Mouse (Mus musculus) layer of hippocampus, adult 8-10 months (tissue): ENCODE results near the gene Syvn1. TPM values are rescaled to one million over a fixed set of nuclear protein-coding genes. Genes with fewer than 3 reads are reported as not detected.

Experiments
- DNase-seq, 2 experiments: peaks; one replicate each; pipeline ENCODE4 v3.0.0; 2022; ENCODE audit warnings: low spot score in 2 of 2
- total RNA-seq, 4 experiments: library from RNA; stranded (reverse); gene quantifications; 2 replicates each; pipeline ENCODE4 v1.2.4; 2022

Syvn1 gene
- 10 to 100 TPM; 40.4 to 48.8 (median 43.7) TPM for total RNA-seq

- peak; percentile 89 to 92 for DNase-seq
Measured at GRCm38 (mm10) chr19:6046294-6047153, at the start of gene Syvn1. TSS of gene Syvn1 (plus strand) at chr19:6046576.

- no peak for DNase-seq
Measured at GRCm38 (mm10) chr19:5998180-5998579, 48.2 kb upstream of the Syvn1 start.

- DNase-seq: no peak
Measured at GRCm38 (mm10) chr19:5999969-6000368, 46.4 kb upstream of the Syvn1 start.

GRCm38 (mm10) chr19:6005541-6005940, 40.8 kb upstream of the Syvn1 start:
- DNase-seq: no peak

GRCm38 (mm10) chr19:6007013-6007412, 39.4 kb upstream of the Syvn1 start:
- DNase-seq: no peak

GRCm38 (mm10) chr19:6009137-6009536, 37.2 kb upstream of the Syvn1 start:
- no peak for DNase-seq

- no peak for DNase-seq
Measured at GRCm38 (mm10) chr19:6013691-6014090, 32.7 kb upstream of the Syvn1 start.

- DNase-seq: no peak
Measured at GRCm38 (mm10) chr19:6014991-6015510, 31.3 kb upstream of the Syvn1 start.

GRCm38 (mm10) chr19:6015511-6016315, 30.7 kb upstream of the Syvn1 start, which contains the start of gene Capn1:
TSS of gene Capn1 (minus strand) at chr19:6015897.
- peak; percentile 27 to 57 for DNase-seq

GRCm38 (mm10) chr19:6016532-6016931, 29.8 kb upstream of the Syvn1 start:
- DNase-seq: no peak

GRCm38 (mm10) chr19:6018142-6019089, 28.0 kb upstream of the Syvn1 start:
- DNase-seq: peak; percentile 72 to 88

GRCm38 (mm10) chr19:6020276-6020675, 26.1 kb upstream of the Syvn1 start:
- no peak for DNase-seq

- no peak for DNase-seq
Measured at GRCm38 (mm10) chr19:6023059-6023458, 23.3 kb upstream of the Syvn1 start.

GRCm38 (mm10) chr19:6023930-6024329, 22.4 kb upstream of the Syvn1 start:
- no peak for DNase-seq

GRCm38 (mm10) chr19:6028991-6029390, 17.4 kb upstream of the Syvn1 start:
- no peak for DNase-seq

GRCm38 (mm10) chr19:6029426-6029825, 16.9 kb upstream of the Syvn1 start:
- DNase-seq: no peak

- no peak for DNase-seq
Measured at GRCm38 (mm10) chr19:6030520-6031280, 15.7 kb upstream of the Syvn1 start.

- no peak for DNase-seq
Measured at GRCm38 (mm10) chr19:6035966-6036585, 10.3 kb upstream of the Syvn1 start.

GRCm38 (mm10) chr19:6037695-6038094, 8.7 kb upstream of the Syvn1 start:
- DNase-seq: no peak

GRCm38 (mm10) chr19:6038326-6038725, 8.1 kb upstream of the Syvn1 start:
- no peak for DNase-seq
